Mouse (Mus musculus) embryonic fibroblast, embryonic 13.5 days (primary cell): ENCODE measurements around the gene Aprt.

Experiments used
- CTCF ChIP-seq: IDR thresholded peaks from 2 replicates; pipeline ENCODE4 v1.5.1; 2011; ENCODE audit warnings: mild to moderate bottlenecking, control low read depth, low read length, moderate library complexity, borderline replicate concordance; ENCODE audit not compliant: insufficient read depth
- POLR2A ChIP-seq: IDR thresholded peaks from 2 replicates; pipeline ENCODE4 v1.6.1; 2011; ENCODE audit warnings: low read depth, mild to moderate bottlenecking, control low read depth, low read length, moderate library complexity

- TF ChIP-seq CTCF (no peak), POLR2A (no peak)
These were observed 16.5 kb upstream of the Aprt start for GRCm38 (mm10) chr8:122593240-122593639.
